Mouse (Mus musculus) neural tube, embryonic 14.5 days (tissue): ENCODE measurements around the gene Tff2. TPM values are rescaled to one million over a fixed set of nuclear protein-coding genes. Genes with fewer than 3 reads are reported as not detected.

Source experiments
- ATAC-seq: fragments of 200-750 bp; cut with Nextera tagmentation; 2 replicates; pipeline ENCODE4 v1.8.0; 2017; ENCODE audit warnings: low read depth, mild to moderate bottlenecking, moderate TSS enrichment, moderate library complexity
- H3K27ac ChIP-seq: fragments of 300-500 bp; sonication (generic); 2 replicates; pipeline ENCODE4 v1.5.1; 2014; ENCODE audit warnings: low read depth, mild to moderate bottlenecking, control low read depth, low read length, moderate library complexity, mixed read lengths
- H3K27me3 ChIP-seq: fragments of 300-500 bp; sonication (generic); 2 replicates; pipeline ENCODE4 v1.6.1; 2014; ENCODE audit warnings: low read length; ENCODE audit not compliant: control insufficient read depth, insufficient read depth
- H3K36me3 ChIP-seq: fragments of 300-500 bp; sonication (generic); 2 replicates; pipeline ENCODE4 v1.6.1; 2014; ENCODE audit warnings: low read length, mixed read lengths; ENCODE audit not compliant: control insufficient read depth, insufficient read depth
- H3K4me1 ChIP-seq: fragments of 300-500 bp; sonication (generic); 2 replicates; pipeline ENCODE4 v1.6.1; 2014; ENCODE audit warnings: low read length; ENCODE audit not compliant: control insufficient read depth, insufficient read depth
- H3K4me2 ChIP-seq: fragments of 300-500 bp; sonication (generic); 2 replicates; pipeline ENCODE4 v1.6.1; 2014; ENCODE audit warnings: mild to moderate bottlenecking, low read depth, low read length, control low read depth
- H3K4me3 ChIP-seq: fragments of 300-500 bp; sonication (generic); 2 replicates; pipeline ENCODE4 v1.5.1; 2014; ENCODE audit warnings: low read depth, low read length, control low read depth, mixed read lengths
- H3K9ac ChIP-seq: fragments of 300-500 bp; sonication (generic); replicated peaks from 2 replicates; pipeline ENCODE4 v1.6.1; 2014; ENCODE audit warnings: low read depth, mild to moderate bottlenecking, control low read depth, low read length, mixed read lengths
- H3K9me3 ChIP-seq: fragments of 300-500 bp; sonication (generic); 2 replicates; pipeline ENCODE4 v1.6.1; 2016; ENCODE audit warnings: low read length; ENCODE audit not compliant: control insufficient read depth
- WGBS: fragments of 180-500 bp; shearing (Covaris S2); extraction: QIAGEN DNeasy Blood & Tissue Kit; methylation state at CpG from one replicate; pipeline ENCODE4 v1.1.7; 2014; 5-methylcytosine and 5-hydroxymethylcytosine counted together
- polyA plus RNA-seq: library from polyadenylated mRNA; unstranded; fragments of >200 nt; fragmentation: Nextera tagmentation; extraction: Ambion mirVana; gene quantifications from 2 replicates; pipeline ENCODE4 v1.2.1, GENCODE M21; 2014

The Tff2 gene
- polyA plus RNA-seq, 1 experiment from 2014 or later, result not detected

DNA sequence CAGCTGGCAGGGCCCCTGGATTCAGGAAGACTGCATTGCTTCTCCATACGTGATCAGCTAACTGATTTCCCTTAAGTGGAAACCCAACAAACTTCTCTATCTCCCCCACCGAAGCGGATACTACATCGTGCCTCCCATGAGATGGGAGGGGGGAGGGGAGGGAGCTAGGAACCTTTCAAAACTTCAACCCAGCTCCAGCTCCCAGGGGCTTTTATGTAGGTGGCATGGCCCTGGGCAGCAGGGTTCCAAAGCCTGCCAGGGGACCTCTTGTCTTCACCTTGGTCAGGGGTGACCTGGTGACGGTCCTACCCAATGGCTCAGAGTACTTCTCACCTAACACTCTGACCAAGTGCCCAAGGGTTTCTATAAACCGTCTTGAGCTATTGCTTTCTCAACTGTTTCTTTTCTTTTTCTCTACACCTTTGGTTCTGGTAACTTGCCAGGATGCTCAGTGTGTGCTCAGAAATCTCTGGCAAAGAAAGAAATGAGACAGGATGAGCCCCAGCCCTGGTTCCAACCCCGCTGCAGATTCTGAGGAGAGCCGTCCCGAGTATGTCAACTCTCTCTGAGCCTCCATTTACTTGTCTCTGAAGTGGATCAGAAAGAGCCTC lies 15.3 kb downstream of the Tff2 start:
- ATAC-seq, result no peak
- Histone ChIP-seq H3K4me3 (no peak overlapping the region), H3K9ac (no peak overlapping the region), H3K27ac (no peak overlapping the region), H3K27me3 (no peaks in the 10 kb centered on the region), H3K9me3 (no peaks in the 10 kb centered on the region), H3K36me3 (no peaks in the 10 kb centered on the region), H3K4me2 (no peak overlapping the region), H3K4me1 (no peaks in the 10 kb centered on the region)
- WGBS, result 86% methylated on average over 9 of the region's 9 CpGs

- Histone ChIP-seq H3K27ac (no peak overlapping the region), H3K4me2 (no peak overlapping the region), H3K4me3 (no peak overlapping the region), H3K9me3 (no peaks in the 10 kb centered on the region), H3K27me3 (no peaks in the 10 kb centered on the region), H3K36me3 (no peaks in the 10 kb centered on the region), H3K9ac (no peak overlapping the region), H3K4me1 (no peaks in the 10 kb centered on the region)
- WGBS, result 46% methylated on average over 9 of the region's 9 CpGs
- ATAC-seq, result no peak
These were observed 18.4 kb downstream of the Tff2 start for GRCm38 (mm10) chr17:31125548-31126266.

GRCm38 (mm10) chr17:31121975-31122374 lies 22.1 kb downstream of the Tff2 start:
- no peak overlapping the region for H3K9ac ChIP-seq
- no peaks in the 10 kb centered on the region for H3K27me3 ChIP-seq
- H3K36me3 ChIP-seq, result no peaks in the 10 kb centered on the region
- H3K9me3 ChIP-seq, result no peaks in the 10 kb centered on the region
- no peak for ATAC-seq
- H3K4me1 ChIP-seq, result no peaks in the 10 kb centered on the region
- H3K4me2 ChIP-seq, result no peak overlapping the region
- H3K4me3 ChIP-seq, result no peak overlapping the region
- H3K27ac ChIP-seq, result no peak overlapping the region
- WGBS, result 13% methylated on average over 8 of the region's 8 CpGs

DNA sequence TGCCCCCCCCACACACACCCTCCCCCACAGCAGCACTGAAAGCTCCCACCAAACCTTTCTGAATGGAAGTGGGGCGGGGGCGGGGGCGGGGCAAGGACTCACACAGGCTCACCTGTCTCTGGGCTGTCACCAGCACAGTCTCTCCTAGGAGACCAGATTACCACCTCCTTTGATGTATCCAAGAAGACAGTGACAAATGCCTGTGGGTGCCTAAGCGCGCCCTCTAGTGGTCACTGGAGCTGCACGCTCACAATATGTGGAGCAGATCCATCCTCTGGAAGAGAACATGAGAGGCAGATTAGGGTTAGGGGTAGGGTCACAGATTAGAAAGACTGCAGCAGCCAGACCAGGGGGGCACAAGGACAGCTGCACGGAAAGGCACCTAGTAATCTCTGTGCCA lies 24.7 kb downstream of the Tff2 start:
- H3K4me2 ChIP-seq, result no peak overlapping the region
- WGBS, result 5% methylated on average over 7 of the region's 7 CpGs
- no peaks in the 10 kb centered on the region for H3K9me3 ChIP-seq
- H3K4me1 ChIP-seq, result no peaks in the 10 kb centered on the region
- H3K36me3 ChIP-seq, result no peaks in the 10 kb centered on the region
- no peak overlapping the region for H3K27ac ChIP-seq
- no peaks in the 10 kb centered on the region for H3K27me3 ChIP-seq
- no peak overlapping the region for H3K4me3 ChIP-seq
- peak; percentile 41; the same call in 1 of the 2 replicates for ATAC-seq
- H3K9ac ChIP-seq, result no peak overlapping the region

GRCm38 (mm10) chr17:31117946-31118345 lies 26.1 kb downstream of the Tff2 start:
- Histone ChIP-seq H3K4me3 (no peak overlapping the region), H3K27ac (no peak overlapping the region), H3K9ac (no peak overlapping the region), H3K9me3 (no peaks in the 10 kb centered on the region), H3K4me1 (no peaks in the 10 kb centered on the region), H3K27me3 (no peaks in the 10 kb centered on the region), H3K36me3 (no peaks in the 10 kb centered on the region), H3K4me2 (no peak overlapping the region)
- 88% methylated on average over 5 of the region's 5 CpGs for WGBS
- ATAC-seq, result no peak

DNA sequence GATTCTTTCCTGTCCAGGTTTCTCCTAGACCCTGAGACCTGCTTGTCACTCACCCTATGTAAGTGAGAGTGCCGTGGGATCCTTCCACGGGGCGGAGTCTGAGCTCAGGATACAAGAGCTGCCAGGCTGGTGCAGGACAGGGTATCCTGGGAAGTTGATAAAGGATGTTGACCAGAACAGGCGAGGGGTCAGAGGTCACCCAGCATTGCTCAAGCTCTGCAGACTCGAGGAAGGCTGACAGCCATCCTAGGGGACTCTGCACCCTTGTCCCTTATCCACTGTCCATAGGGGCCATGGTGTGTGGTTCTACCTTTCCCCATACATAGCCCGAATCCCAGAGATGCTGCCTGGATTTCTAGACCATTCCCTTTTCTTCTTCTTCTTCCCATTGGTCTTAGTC lies 28.0 kb downstream of the Tff2 start:
- 82% methylated on average over 6 of the region's 6 CpGs for WGBS
- H3K36me3 ChIP-seq, result 0 out of 2 replicates have a peak, but pooled peaks cover 9% of the 10 kb centered on the region
- no peak for ATAC-seq
- no peak overlapping the region for H3K4me2 ChIP-seq
- no peak overlapping the region for H3K9ac ChIP-seq
- H3K4me3 ChIP-seq, result no peak overlapping the region
- no peaks in the 10 kb centered on the region for H3K4me1 ChIP-seq
- H3K9me3 ChIP-seq, result no peaks in the 10 kb centered on the region
- H3K27ac ChIP-seq, result no peak overlapping the region
- no peaks in the 10 kb centered on the region for H3K27me3 ChIP-seq

DNA sequence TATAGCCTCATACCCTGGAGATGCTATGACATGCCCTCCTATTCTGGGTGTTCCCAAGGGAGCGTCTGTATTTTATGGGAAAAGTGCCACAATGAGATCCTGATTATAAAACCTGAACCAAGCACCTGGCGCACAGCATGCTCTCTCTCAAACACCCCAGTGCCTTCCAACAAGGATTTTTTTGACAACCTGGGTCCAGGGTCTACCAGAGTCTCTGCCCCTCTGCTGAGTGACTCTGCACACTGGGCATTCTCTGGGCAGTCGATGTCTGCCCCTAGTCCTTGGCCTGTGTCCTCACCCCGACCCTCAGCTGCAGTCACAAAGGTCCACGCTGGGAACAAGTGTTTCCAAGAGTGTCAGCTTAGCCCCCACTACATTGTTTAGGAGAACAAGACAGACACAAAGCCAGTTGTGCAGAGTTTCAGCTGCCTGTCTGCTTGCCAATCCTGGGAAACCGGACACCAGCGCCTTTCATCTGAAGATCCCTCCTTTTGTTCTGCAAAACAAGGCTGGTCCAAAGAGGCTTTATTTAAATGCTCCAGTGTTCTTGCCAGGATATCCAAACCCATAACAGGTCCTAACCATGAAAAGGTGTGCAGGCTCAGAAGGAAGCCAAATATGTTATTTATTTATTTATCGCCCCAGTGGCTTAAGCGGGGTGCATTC lies 30.8 kb downstream of the Tff2 start:
- H3K36me3 ChIP-seq, result peaks cover 24% of the 10 kb centered on the region
- H3K27ac ChIP-seq, result no peak overlapping the region
- H3K4me2 ChIP-seq, result no peak overlapping the region
- no peaks in the 10 kb centered on the region for H3K27me3 ChIP-seq
- no peak overlapping the region for H3K4me3 ChIP-seq
- no peaks in the 10 kb centered on the region for H3K9me3 ChIP-seq
- no peak overlapping the region for H3K9ac ChIP-seq
- 30% methylated on average over 9 of the region's 9 CpGs for WGBS
- no peaks in the 10 kb centered on the region for H3K4me1 ChIP-seq
- ATAC-seq, result no peak

GRCm38 (mm10) chr17:31108388-31108787 lies 35.7 kb downstream of the Tff2 start:
- H3K27ac ChIP-seq, result no peak overlapping the region
- no peak overlapping the region for H3K9ac ChIP-seq
- ATAC-seq, result no peak
- H3K27me3 ChIP-seq, result no peaks in the 10 kb centered on the region
- H3K4me2 ChIP-seq, result no peak overlapping the region
- no peak overlapping the region for H3K4me3 ChIP-seq
- H3K36me3 ChIP-seq, result peaks cover 28% of the 10 kb centered on the region
- 96% methylated on average over 15 of the region's 15 CpGs for WGBS
- H3K4me1 ChIP-seq, result no peaks in the 10 kb centered on the region
- H3K9me3 ChIP-seq, result no peaks in the 10 kb centered on the region

DNA sequence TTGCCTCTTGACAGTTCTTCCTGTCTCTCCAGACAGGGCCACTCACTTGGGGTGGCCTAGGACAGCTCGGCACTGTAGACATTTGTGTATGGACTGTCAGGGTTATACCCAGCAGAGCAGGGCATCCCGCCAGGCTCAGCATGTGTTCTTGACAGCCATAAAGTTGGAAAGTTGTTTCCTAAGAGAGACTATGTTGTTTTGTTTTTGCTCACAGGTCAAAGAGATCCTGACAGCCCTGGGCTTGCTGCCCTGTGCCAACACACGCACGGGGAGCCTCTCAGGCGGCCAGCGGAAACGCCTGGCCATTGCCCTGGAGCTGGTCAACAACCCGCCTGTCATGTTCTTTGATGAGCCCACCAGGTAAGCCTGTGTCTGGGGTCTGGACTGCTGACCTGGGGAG lies 40.3 kb downstream of the Tff2 start:
- no peak for ATAC-seq
- H3K27me3 ChIP-seq, result no peaks in the 10 kb centered on the region
- 83% methylated on average over 8 of the region's 8 CpGs for WGBS
- no peak overlapping the region for H3K27ac ChIP-seq
- no peak overlapping the region for H3K4me2 ChIP-seq
- H3K9ac ChIP-seq, result no peak overlapping the region
- no peaks in the 10 kb centered on the region for H3K4me1 ChIP-seq
- 0 out of 2 replicates have a peak, but pooled peaks cover 8% of the 10 kb centered on the region for H3K36me3 ChIP-seq
- H3K9me3 ChIP-seq, result no peaks in the 10 kb centered on the region
- H3K4me3 ChIP-seq, result no peak overlapping the region
